Mouse (Mus musculus): ENCODE measurements around the gene Olfr215. TPM values are rescaled to one million over a fixed set of nuclear protein-coding genes. Genes with fewer than 3 reads are reported as not detected.
"Not testable (repeated sequence)": the region's sequence is repeated elsewhere in the genome, so short reads cannot be mapped to it uniquely, and the experiment has no call there.

Gene Olfr215
- not detected in 2 replicates for polyA plus RNA-seq (2014; fragmentation: Nextera tagmentation; extraction: Ambion mirVana)

DNA sequence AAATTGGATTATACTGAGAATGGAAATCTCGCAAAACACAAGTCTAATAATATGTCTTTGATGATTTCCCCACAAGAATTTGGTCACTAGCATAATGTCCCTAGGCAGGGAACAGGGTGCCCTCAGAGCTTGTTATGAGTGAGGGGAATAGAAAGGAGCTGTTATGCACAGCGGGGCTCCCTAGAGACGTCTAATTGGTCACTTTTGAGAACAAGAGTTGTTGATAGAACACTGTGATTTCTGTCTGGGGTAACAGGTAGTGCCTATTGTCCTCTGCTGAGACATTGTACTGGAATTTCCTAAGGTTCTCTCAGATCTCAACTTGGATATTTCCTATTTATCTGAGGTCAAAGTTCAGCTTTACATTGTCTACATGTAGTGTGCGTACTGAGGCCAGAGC, at the start of gene Olfr215:
Gene Olfr215, minus strand, starts transcription at position 101 of the 400 bp plus-strand sequence.
- Histone ChIP-seq H3K4me1 (ENCODE audit: control insufficient read depth, insufficient read depth, low read length) (no peaks in the 10 kb centered on the region), H3K9me3 (ENCODE audit: control insufficient read depth, low read length) (no peaks in the 10 kb centered on the region), H3K36me3 (ENCODE audit: control insufficient read depth, insufficient read depth, low read length) (no peaks in the 10 kb centered on the region), H3K4me3 (ENCODE audit: low read depth, low read length) (no peak within 1 kb of the TSS), H3K27ac (ENCODE audit: low read depth, low read length) (no peak within 1 kb of the TSS), H3K4me2 (ENCODE audit: low read depth, low read length) (no peak within 1 kb of the TSS), H3K27me3 (ENCODE audit: control insufficient read depth, insufficient read depth, low read length) (no peaks in the 10 kb centered on the region), H3K9ac (replicated peaks; ENCODE audit: low read depth, low read length) (no peak within 1 kb of the TSS)
- ATAC-seq (ENCODE audit: low read depth) = no peak
- 71% methylated on average over 4 of the region's 4 CpGs for WGBS

DNA sequence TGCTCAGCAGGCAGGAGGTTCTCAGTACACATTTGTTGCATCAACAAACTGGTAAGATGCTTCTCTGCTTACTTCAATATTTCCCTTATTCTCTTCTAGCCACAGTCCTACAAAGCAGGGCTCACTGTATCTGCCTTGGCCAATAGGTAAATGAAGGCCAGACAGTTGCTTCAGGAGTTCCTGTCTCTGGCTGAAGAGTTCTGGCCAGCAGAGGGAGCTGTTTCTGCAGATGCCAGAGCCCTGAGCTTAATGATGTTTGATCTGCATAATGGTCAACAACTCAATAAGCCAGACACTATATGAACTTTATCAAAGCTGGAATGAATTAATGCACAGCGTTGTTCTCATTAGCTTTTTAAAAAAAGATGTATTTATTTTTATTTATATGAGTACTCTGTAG, 48.1 kb upstream of the Olfr215 start:
- Histone ChIP-seq H3K4me3 (ENCODE audit: low read depth, low read length) (no peak overlapping the region), H3K4me2 (ENCODE audit: low read depth, low read length) (no peak overlapping the region), H3K27me3 (ENCODE audit: control insufficient read depth, insufficient read depth, low read length) (no peaks in the 10 kb centered on the region), H3K36me3 (ENCODE audit: control insufficient read depth, insufficient read depth, low read length) (no peaks in the 10 kb centered on the region), H3K4me1 (ENCODE audit: control insufficient read depth, insufficient read depth, low read length) (peaks cover 5% of the 10 kb centered on the region; the same call in 1 of the 2 replicates), H3K9ac (replicated peaks; ENCODE audit: low read depth, low read length) (no peak overlapping the region), H3K27ac (ENCODE audit: low read depth, low read length) (no peak overlapping the region), H3K9me3 (ENCODE audit: control insufficient read depth, low read length) (no peaks in the 10 kb centered on the region)
- WGBS = 62% methylated on average over 1 of the region's 1 CpGs
- ATAC-seq (ENCODE audit: low read depth) = no peak

- Histone ChIP-seq H3K27ac (ENCODE audit: low read depth, low read length) (peak overlapping the region; percentile 28; the same call in 1 of the 2 replicates), H3K9me3 (ENCODE audit: control insufficient read depth, low read length) (no peaks in the 10 kb centered on the region), H3K4me2 (ENCODE audit: low read depth, low read length) (no peak overlapping the region), H3K9ac (replicated peaks; ENCODE audit: low read depth, low read length) (no peak overlapping the region), H3K27me3 (ENCODE audit: control insufficient read depth, insufficient read depth, low read length) (no peaks in the 10 kb centered on the region), H3K4me1 (ENCODE audit: control insufficient read depth, insufficient read depth, low read length) (peaks cover 7% of the 10 kb centered on the region; the same call in 1 of the 2 replicates), H3K4me3 (ENCODE audit: low read depth, low read length) (no peak overlapping the region), H3K36me3 (ENCODE audit: control insufficient read depth, insufficient read depth, low read length) (peaks cover 6% of the 10 kb centered on the region)
- 68% methylated on average over 10 of the region's 10 CpGs for WGBS
- ATAC-seq (ENCODE audit: low read depth) = no peak
Measured at GRCm38 (mm10) chr6:116629766-116630165, 45.8 kb upstream of the Olfr215 start.

GRCm38 (mm10) chr6:116628539-116629171, 44.7 kb upstream of the Olfr215 start, which contains the start of gene Zfp422:
TSS of gene Zfp422 (minus strand) at chr6:116628999.
- WGBS = 0% methylated on average over 56 of the region's 56 CpGs
- ATAC-seq (ENCODE audit: low read depth) = peak; percentile 98

GRCm38 (mm10) chr6:116628095-116628494, 44.1 kb upstream of the Olfr215 start:
- 13% methylated on average over 9 of the region's 9 CpGs for WGBS
- ATAC-seq (ENCODE audit: low read depth) = no peak
- peak overlapping the region; percentile 97 for H3K9ac ChIP-seq (replicated peaks; ENCODE audit: low read depth, low read length)
- H3K4me2 ChIP-seq (ENCODE audit: low read depth, low read length) = peak overlapping the region; percentile 81
- H3K9me3 ChIP-seq (ENCODE audit: control insufficient read depth, low read length) = no peaks in the 10 kb centered on the region
- H3K4me3 ChIP-seq (ENCODE audit: low read depth, low read length) = peak overlapping the region; percentile 81
- H3K4me1 ChIP-seq (ENCODE audit: control insufficient read depth, insufficient read depth, low read length) = peaks cover 7% of the 10 kb centered on the region; the same call in 1 of the 2 replicates
- H3K27me3 ChIP-seq (ENCODE audit: control insufficient read depth, insufficient read depth, low read length) = no peaks in the 10 kb centered on the region
- peak overlapping the region; percentile 94 for H3K27ac ChIP-seq (ENCODE audit: low read depth, low read length)
- H3K36me3 ChIP-seq (ENCODE audit: control insufficient read depth, insufficient read depth, low read length) = peaks cover 6% of the 10 kb centered on the region

More at GRCm38 (mm10) chr6:116628539-116629171, 44.7 kb upstream of the Olfr215 start, which contains the start of gene Zfp422:
- H3K4me1 ChIP-seq (ENCODE audit: control insufficient read depth, insufficient read depth, low read length) = peaks cover 7% of the 10 kb centered on the region; the same call in 1 of the 2 replicates
- H3K4me3 ChIP-seq (ENCODE audit: low read depth, low read length) = peak within 1 kb of the TSS; percentile 81
- no peaks in the 10 kb centered on the region for H3K9me3 ChIP-seq (ENCODE audit: control insufficient read depth, low read length)
- H3K27ac ChIP-seq (ENCODE audit: low read depth, low read length) = peak within 1 kb of the TSS; percentile 94
- H3K9ac ChIP-seq (replicated peaks; ENCODE audit: low read depth, low read length) = peak within 1 kb of the TSS; percentile 97
- peaks cover 6% of the 10 kb centered on the region for H3K36me3 ChIP-seq (ENCODE audit: control insufficient read depth, insufficient read depth, low read length)
- peak within 1 kb of the TSS; percentile 81 for H3K4me2 ChIP-seq (ENCODE audit: low read depth, low read length)
- no peaks in the 10 kb centered on the region for H3K27me3 ChIP-seq (ENCODE audit: control insufficient read depth, insufficient read depth, low read length)

DNA sequence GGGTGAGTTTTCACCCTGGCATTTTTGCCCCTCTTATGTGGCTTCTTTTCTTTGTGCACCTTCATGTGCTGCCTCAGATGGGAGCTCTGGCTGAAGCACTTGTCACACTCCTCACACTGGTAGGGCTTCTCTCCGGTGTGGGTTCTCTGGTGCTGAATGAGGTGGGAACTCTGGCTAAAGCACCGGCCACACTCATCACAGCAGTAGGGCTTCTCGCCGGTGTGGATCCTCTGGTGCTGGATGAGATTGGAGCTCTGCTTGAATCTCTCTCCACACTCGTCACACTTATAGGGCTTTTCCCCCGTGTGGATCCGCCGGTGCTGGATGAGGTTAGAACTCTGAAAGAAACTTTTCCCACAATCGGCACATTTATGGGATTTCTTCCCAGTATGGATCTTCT, 42.4 kb upstream of the Olfr215 start:
- H3K4me2 ChIP-seq (ENCODE audit: low read depth, low read length); H3K4me3 ChIP-seq (ENCODE audit: low read depth, low read length); ATAC-seq (ENCODE audit: low read depth); H3K9ac ChIP-seq (replicated peaks; ENCODE audit: low read depth, low read length); H3K4me1 ChIP-seq (ENCODE audit: control insufficient read depth, insufficient read depth, low read length); H3K27me3 ChIP-seq (ENCODE audit: control insufficient read depth, insufficient read depth, low read length); H3K9me3 ChIP-seq (ENCODE audit: control insufficient read depth, low read length); H3K36me3 ChIP-seq (ENCODE audit: control insufficient read depth, insufficient read depth, low read length); H3K27ac ChIP-seq (ENCODE audit: low read depth, low read length): not testable (repeated sequence)
- 94% methylated on average over 9 of the region's 9 CpGs for WGBS

DNA sequence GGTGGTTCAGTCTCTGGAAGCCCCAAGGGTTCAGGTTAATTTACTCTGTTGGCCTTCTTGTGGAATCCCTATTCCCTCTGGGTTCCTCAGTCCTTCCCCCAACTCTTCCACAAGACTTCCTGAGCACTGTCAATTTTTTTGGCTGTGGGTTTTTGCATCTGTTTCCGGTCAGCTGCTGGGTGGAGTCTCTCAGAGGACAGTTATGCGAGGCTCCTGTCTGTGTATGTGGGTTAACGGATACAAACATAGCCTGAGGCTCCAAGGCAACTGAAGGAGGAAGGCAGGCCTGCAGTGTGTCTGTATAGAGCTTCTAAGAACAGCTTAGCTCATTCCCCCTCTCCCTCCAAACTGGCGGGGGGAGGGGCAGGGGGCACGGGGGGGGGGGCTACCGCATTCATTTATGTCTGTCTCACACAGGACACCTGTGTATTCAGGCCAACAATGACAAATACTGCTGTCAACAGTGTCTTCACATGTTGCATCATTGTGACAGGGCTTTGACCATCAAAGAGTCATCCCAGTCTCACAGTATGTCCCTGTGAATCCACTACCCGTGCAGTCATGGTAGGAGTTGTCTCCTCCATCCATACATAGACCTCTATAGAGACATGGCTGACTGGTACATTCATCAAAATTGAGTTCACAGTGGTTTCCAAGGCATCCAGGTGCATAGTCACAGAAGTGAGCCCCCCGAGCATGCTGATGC, 37.5 kb upstream of the Olfr215 start:
- H3K27ac ChIP-seq (ENCODE audit: low read depth, low read length) = no peak overlapping the region
- H3K4me2 ChIP-seq (ENCODE audit: low read depth, low read length) = no peak overlapping the region
- no peaks in the 10 kb centered on the region for H3K9me3 ChIP-seq (ENCODE audit: control insufficient read depth, low read length)
- no peak overlapping the region for H3K9ac ChIP-seq (replicated peaks; ENCODE audit: low read depth, low read length)
- H3K36me3 ChIP-seq (ENCODE audit: control insufficient read depth, insufficient read depth, low read length) = peaks cover 6% of the 10 kb centered on the region
- 72% methylated on average over 8 of the region's 8 CpGs for WGBS
- no peak overlapping the region for H3K4me3 ChIP-seq (ENCODE audit: low read depth, low read length)
- ATAC-seq (ENCODE audit: low read depth) = no peak
- H3K27me3 ChIP-seq (ENCODE audit: control insufficient read depth, insufficient read depth, low read length) = no peaks in the 10 kb centered on the region
- no peaks in the 10 kb centered on the region for H3K4me1 ChIP-seq (ENCODE audit: control insufficient read depth, insufficient read depth, low read length)

DNA sequence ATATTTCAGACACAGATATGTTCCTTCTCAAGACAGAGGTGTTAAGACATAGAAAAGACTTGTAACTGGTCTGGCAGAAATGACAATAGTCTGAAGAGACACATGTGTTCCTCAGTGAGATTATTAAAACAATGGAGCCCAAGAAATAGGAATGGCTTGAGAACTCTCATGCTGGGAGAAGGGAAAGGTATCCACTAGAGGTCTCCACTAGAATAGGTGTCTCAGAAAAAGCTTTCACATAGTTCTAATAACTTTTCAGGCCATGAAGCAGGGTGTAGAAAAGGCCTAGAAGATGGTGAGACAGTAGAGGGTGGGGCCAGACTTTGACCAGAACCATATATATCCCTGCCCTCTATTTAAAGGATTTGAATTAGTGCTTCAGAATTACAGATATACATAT, 34.1 kb upstream of the Olfr215 start:
- no peak for ATAC-seq (ENCODE audit: low read depth)
- H3K4me1 ChIP-seq (ENCODE audit: control insufficient read depth, insufficient read depth, low read length) = no peaks in the 10 kb centered on the region
- H3K4me3 ChIP-seq (ENCODE audit: low read depth, low read length) = no peak overlapping the region
- H3K27ac ChIP-seq (ENCODE audit: low read depth, low read length) = no peak overlapping the region
- H3K9ac ChIP-seq (replicated peaks; ENCODE audit: low read depth, low read length) = no peak overlapping the region
- H3K27me3 ChIP-seq (ENCODE audit: control insufficient read depth, insufficient read depth, low read length) = no peaks in the 10 kb centered on the region
- no peaks in the 10 kb centered on the region for H3K36me3 ChIP-seq (ENCODE audit: control insufficient read depth, insufficient read depth, low read length)
- H3K4me2 ChIP-seq (ENCODE audit: low read depth, low read length) = no peak overlapping the region
- H3K9me3 ChIP-seq (ENCODE audit: control insufficient read depth, low read length) = no peaks in the 10 kb centered on the region

DNA sequence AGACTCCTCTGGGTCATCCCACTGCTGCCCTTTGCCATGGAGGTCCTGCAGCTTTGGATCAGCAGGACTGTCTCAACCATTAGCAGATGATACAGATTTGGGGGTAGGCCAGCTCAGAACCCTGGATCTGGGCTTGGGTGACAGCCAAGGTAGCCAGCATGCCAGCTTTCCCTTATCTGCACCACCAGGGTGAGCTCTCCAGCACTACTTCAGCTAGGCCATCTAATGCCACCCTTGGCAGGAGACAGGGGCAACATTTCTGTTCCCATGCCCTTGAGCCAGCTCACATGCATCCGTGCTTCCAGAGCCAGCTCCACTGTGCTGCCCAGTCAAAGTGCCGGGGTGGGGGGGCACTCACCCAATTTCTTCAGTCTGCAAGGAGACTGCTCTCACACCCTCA, 31.7 kb upstream of the Olfr215 start:
- no peak for ATAC-seq (ENCODE audit: low read depth)
- H3K4me3 ChIP-seq (ENCODE audit: low read depth, low read length) = no peak overlapping the region
- WGBS = 86% methylated on average over 2 of the region's 2 CpGs
- no peaks in the 10 kb centered on the region for H3K27me3 ChIP-seq (ENCODE audit: control insufficient read depth, insufficient read depth, low read length)
- H3K4me1 ChIP-seq (ENCODE audit: control insufficient read depth, insufficient read depth, low read length) = no peaks in the 10 kb centered on the region
- H3K9ac ChIP-seq (replicated peaks; ENCODE audit: low read depth, low read length) = no peak overlapping the region
- H3K9me3 ChIP-seq (ENCODE audit: control insufficient read depth, low read length) = no peaks in the 10 kb centered on the region
- no peaks in the 10 kb centered on the region for H3K36me3 ChIP-seq (ENCODE audit: control insufficient read depth, insufficient read depth, low read length)
- H3K27ac ChIP-seq (ENCODE audit: low read depth, low read length) = no peak overlapping the region
- H3K4me2 ChIP-seq (ENCODE audit: low read depth, low read length) = no peak overlapping the region
